Mouse (Mus musculus): ENCODE measurements around the gene Acbd3.
A peak's percentile ranks its signal among the peaks of the same experiment; 100 is the strongest.

The Acbd3 gene

DNA sequence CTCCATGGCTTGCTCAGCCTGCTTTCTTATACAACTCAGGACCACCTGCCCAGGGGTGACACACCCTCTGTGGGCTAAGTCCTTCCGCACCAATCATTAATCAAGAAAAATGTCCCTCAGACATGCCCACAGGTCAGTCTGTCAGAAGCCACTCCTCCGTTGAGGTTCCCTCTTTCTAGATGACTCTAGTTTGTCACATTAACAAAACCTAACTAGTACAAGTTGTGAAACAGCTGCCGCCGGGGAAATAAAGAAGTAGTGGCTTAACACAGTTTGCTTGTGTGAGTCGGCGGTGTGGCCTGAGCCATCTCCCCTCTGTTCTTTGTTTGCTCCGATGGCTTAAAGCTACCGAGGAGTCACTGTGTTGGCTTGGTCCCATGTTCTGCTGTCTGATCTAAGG is 36.8 kb downstream of the Acbd3 start:
- DNase-seq, result no peak

DNA sequence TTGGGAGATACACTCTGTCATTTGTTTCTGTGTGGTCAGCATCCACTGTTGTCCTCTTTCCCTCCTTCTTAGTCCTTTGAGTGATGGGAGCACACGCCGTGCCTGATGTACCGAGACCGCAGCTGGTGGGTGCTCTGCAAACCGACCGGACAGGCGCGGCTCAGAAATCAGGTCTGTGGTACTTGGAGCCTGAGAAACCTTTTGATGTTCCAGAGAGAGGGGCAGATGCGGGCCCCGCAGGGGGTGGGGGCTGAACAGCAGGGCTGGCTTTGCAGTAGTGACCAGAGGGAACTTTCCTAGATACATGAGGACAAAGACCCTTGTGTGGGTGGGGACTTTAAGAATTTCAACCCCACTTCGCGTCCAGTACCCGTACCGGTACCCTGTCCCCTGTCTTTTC is 37.5 kb downstream of the Acbd3 start:
- peak; percentile 83 to 87 for DNase-seq

DNA sequence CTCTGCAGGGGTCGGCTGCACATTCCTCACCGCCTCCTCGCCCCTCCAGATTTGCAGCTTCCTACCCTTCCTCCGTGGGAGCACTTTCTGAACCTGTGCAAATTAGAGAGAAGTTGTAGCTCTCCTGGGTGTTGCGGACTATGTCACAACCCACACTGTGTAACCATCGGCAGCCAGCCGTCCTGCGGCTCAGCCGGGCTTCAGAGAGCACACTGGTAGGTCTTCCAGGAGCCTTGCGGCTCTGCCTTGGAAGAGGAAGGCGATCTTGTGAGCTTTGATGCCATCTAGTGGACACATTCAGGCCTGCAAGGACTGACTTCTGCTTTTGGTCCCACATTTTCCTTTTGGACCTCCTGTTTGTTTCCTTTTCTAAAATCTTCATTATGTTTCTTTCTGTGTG is 38.0 kb downstream of the Acbd3 start:
- peak; percentile 92 to 93 for DNase-seq

- no peak for DNase-seq
These were observed 39.5 kb downstream of the Acbd3 start for GRCm38 (mm10) chr1:180765393-180765792.

DNA sequence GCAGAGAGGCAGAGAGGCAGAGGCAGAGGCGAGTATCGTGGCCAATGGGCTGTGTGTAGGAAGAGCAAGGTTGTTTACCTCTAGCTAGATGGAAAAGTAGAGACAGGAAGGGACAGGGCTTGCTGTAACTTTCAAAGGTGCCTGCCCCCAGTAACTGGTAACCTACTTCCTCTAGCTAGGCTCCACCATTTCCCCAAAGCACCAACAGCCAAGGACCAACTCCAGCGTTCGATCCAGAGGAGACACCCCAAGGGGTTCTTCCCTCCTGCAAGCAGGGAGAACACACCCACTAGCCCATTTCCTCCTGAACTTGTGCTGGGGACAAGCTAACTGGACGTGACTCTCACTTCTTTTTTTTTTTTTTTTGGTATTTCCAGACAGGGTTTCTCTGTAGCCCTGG is 40.7 kb downstream of the Acbd3 start:
- DNase-seq, result no peak

DNA sequence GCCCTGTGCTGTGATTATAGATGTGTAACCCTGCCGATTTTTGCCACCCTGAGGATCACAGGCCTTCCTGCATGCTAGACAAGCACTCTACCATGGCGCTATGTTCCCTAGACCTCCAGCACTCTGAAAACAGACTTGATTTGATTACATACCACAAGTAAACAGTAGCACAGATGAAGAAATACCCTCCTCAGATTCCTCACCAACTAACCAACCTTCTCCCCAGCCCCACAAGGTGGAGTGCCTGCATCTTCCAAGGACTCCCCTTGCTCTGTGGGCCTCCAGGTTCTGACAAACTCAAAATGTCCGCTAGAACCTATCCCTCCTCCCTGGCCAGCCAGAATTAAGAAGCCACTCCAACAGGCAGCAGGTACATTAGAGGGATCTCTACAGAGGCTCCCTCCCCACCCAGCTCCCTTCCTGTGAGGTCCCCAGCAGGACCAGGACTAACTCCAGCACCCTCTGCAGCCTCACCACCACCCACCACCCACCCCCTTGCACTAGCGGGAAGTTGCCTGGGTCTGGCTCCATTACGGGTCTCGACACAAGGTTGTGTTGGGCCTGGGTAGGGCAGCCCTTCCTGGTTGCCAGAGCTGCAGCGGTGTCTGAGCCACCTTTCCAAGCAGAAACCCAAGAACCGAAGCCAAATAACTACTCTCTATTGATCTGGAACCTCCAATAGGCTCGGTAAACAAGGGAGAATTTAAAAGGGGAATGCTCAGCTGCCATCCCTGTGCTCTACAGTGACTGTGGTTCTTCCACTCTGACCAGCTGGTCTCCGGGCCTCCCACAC is 41.9 kb downstream of the Acbd3 start:
- peak; percentile 55 to 71 for DNase-seq

DNA sequence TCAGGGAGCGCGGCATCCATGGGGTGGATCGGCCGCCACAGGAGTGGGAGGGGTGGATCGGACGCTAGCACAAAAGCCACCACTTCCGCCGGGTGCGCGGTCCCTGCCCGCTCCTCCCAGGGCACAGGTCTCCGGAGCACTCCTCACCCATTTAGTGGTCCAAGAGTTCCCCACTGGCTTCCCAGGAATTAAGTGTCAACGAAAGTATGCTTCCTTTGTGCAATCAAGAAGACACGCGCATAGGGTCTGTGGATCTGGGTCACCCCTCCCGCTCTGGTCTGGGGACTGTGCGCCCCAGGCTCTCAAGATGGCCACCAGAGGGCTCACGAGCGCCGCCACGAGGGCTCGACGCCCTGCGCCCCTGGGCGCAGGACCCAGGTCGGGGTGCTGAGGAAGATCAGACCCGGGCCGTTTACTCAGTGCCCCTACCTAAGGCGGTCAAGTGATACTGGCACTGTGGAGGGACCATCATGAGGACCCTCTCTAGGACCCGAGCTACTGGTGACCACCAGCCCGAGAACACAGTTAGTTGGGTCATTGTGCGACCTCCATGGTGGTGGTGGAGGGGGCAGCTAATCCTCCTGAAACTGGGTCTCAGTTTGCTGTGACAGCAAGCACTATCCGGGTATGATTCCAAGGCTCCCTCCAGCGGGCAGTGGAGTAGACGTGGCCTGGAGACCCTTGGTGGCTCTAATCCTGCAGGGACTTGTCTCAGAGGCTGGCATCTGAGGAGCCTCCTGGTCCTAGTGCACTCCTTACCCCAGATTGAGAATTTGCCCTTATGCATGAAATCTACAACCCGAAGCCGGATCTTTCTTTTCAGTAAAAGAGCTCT is 42.7 kb downstream of the Acbd3 start:
- DNase-seq, result peak; percentile 92 to 93

GRCm38 (mm10) chr1:180771306-180771705 is 45.5 kb downstream of the Acbd3 start:
- peak in 1 of 2 experiments; percentile 12 for DNase-seq

GRCm38 (mm10) chr1:180771722-180772121 is 45.9 kb downstream of the Acbd3 start:
- DNase-seq, result no peak

GRCm38 (mm10) chr1:180772291-180772690 is 46.4 kb downstream of the Acbd3 start:
- no peak for DNase-seq

- peak; percentile 57 to 65 for DNase-seq
These were observed 48.8 kb downstream of the Acbd3 start for GRCm38 (mm10) chr1:180774664-180775063.

DNA sequence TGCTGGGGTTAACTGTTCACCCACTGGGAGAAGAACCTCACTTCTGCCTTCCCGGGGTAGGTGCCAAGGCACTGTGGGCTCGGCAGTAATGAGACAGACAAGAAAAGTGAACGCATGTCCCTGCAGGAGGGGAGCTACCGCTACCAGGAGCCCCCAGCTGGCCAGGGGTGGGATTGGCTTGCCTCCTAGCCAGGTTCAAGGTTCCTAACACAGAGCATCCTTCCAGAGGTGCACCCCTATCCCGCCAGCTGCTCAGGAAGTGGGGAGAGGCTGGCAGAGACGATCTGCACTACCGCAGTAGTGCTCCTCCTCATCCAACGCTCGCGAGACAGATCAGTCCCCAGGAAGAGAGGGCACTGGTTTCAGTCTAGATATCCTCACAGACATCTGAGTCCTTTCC is 49.5 kb downstream of the Acbd3 start:
- peak in 1 of 2 experiments; percentile 16 for DNase-seq

- DNase-seq, result no peak
These were observed 50.1 kb downstream of the Acbd3 start for GRCm38 (mm10) chr1:180775849-180776493.

GRCm38 (mm10) chr1:180776494-180776893 is 50.7 kb downstream of the Acbd3 start:
- peak; percentile 50 to 58 for DNase-seq

GRCm38 (mm10) chr1:180777289-180777659 is 51.4 kb downstream of the Acbd3 start:
- no peak for DNase-seq

- DNase-seq, result peak; percentile 92 to 93
These were observed 52.0 kb downstream of the Acbd3 start for GRCm38 (mm10) chr1:180777660-180778402.

GRCm38 (mm10) chr1:180778403-180778754 is 52.5 kb downstream of the Acbd3 start:
- DNase-seq, result no peak

GRCm38 (mm10) chr1:180778941-180779340 is 53.1 kb downstream of the Acbd3 start:
- DNase-seq, result no peak

DNA sequence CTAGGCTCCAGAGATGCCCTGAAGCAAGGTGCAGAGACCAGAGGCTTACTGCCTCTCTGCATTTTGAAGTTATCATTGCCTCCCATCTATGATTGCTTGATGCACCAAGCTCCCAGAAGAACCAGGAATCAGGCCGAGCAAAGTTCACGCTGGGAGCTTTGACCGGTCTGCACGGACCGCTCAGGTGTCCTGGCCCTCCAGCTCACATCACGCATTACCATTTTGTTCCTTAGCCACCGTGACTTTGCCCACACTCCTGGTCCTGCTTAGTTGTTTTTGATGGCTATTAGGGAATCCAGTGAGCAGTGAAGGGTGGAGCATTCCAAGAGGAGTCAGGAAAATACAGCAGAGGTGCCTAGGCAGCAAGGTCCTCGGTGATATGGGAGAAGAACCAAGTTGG is 54.4 kb downstream of the Acbd3 start:
- DNase-seq, result no peak

DNA sequence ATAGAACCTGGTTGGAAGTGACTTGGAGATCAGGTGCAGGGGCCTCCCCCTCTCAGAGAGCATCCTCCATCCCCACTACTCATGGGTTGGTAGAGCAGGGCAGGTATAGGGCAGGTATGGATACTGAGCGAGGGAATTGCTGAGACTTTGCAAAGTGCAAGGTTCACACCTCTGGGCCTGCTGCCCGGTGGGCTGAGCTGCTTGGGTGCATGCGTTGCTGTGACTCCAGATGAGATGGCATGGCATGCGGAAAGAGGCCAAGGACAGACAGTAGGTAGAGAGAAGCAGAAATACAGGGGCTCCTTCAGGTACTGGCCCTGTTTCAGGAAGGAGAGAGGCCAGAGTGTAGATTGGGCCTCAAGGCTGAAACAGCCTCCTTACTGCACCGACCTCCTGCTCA is 55.4 kb downstream of the Acbd3 start:
- no peak for DNase-seq

DNA sequence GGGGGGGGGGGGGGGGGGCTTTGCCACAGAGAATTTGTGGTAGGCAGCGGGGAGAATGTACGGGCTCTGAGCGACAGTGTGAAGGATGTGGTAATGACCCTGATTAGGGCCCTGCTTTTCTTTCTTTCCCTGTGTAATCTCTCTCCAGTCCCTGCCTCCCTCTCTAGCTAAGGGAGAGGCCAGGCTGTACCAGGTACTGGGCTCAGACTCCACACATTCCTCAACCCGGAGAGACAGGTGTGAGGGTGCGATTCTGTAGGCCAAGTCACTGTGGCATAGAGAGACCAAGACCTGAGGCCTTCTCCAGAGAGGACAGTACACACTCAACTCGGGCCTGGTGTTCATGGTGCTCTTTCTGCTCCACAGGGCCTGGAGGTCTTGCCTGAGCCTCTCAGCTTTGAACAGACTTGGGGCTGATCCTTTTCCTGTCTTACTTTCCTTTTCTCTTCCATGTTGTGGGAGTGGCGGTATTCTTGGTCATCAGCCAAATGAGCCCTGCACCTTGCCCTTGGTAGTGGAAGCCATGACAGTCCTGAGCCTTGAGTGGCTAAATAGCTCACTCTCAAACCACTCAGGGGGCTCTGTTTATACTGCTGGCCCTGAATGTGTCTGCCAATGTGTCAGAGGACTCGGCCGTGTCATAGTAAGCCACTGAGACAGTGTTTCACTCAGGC is 57.2 kb downstream of the Acbd3 start:
- DNase-seq, result no peak

DNA sequence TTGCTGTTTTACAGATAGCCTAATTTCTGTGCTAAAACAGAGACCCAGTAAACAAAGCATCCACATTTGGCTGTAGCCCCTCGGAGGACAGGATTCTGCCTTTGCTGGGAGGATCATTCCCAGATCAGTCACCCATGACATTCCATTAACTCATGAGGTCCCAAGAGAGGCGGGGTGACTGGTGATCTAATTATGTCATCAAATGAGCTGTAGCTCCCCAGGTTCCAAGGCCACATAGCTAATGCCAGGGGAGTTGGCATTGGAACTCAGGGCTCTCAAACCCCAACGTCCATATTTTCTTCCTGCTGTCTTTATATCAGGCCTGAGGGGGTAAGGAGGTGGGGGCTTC is 57.7 kb downstream of the Acbd3 start:
- no peak for DNase-seq
